Mouse (Mus musculus): ENCODE results near the gene Rhobtb1. TPM values are rescaled to one million over a fixed set of nuclear protein-coding genes. Genes with fewer than 3 reads are reported as not detected.

Rhobtb1 gene
- total RNA-seq, 2 experiments from 2014 or later = 8.8 to 11.4 TPM

DNA sequence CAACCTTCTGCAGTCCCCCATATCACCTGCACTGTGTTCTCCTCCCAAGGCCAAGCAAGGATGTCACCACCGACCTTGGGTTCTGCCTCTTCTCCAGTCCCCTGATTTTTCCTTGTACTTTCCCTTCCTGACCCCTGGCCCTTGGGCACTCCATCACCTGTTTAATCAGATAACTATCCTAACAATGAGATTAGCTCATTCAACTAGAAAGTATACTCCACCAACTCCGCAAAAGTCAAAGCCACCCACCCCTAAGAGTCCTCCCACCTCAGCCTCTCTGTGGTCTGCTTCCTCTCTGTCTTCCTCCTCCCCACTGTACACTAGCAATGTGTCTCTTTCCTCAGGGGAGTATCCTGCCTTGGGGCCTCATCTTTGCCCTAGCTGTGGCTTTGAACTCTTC is 107.9 kb downstream of the Rhobtb1 start:
- no peak for DNase-seq
- intact Hi-C loops (cut with DNase I; ENCODE audit: low total_unique reads) = no loop called here

DNA sequence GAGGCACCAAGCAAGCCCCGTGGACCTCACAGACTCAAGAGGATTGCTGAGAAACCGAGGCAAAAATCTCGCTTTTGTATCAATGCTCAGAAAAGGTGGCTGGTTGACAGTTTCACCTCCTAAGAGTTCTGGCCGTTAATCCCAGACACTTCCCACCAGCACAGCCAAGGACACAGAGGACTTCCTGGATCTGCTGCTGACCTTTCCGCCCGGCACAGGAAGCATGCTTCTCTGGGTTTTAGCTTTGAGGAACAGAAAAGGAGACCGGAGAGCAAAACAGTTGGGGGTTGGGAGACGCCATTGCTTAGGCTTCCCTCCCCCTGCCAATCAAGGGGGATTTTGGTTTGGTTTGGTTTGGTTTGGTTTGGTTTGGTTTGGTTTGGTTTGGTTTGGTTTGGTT is 108.7 kb downstream of the Rhobtb1 start:
- intact Hi-C loops (cut with DNase I; ENCODE audit: low total_unique reads) = no loop called here
- DNase-seq = no peak

GRCm38 (mm10) chr10:69262918-69263822 is 111.9 kb downstream of the Rhobtb1 start:
- no peak for DNase-seq

DNA sequence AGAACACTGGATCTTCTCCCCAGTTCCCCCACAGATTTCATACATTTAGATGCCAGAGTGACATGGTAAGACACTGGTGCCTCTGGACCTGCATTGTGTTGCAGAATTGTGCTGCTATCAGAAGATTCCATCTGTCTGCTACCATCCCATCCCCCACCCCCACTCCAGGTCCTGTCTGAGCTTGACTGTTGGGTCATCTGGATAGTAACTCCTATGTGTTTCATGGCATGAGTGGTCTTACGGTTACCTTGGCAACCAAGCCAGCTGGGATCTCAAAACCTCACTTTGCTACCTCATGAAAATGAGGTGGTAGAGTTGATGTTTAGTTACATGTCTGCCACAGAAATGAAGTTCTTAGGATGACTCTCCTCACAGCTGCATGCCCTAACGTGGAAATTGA is 112.7 kb downstream of the Rhobtb1 start:
- intact Hi-C loops (cut with DNase I; ENCODE audit: low total_unique reads) = no loop called here
- DNase-seq = no peak

More at GRCm38 (mm10) chr10:69262918-69263822, 111.9 kb downstream of the Rhobtb1 start:
- intact Hi-C loops (cut with DNase I; ENCODE audit: low total_unique reads) = no loop called here

DNA sequence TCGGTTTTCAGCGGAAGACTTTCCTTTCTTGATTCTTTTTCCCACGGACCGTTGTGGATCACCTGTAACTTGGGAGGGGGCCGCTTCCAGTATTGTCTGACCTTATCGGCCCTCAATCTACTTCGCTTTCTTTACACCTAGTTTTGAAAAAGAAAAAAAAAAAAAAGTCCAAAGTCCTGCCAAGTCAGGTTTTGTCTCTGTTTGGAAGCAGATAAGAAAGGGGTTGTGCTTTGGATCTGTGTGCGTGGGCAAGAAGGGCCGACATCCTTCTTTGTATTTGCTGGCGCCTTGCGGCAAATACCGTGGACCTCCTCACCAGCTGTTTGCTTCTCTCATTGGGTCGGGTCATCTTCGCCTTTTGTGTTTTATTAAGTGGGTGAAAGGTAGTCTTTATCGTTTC is 114.2 kb downstream of the Rhobtb1 start:
- no peak for DNase-seq
- intact Hi-C loops (cut with DNase I; ENCODE audit: low total_unique reads) = no loop called here

DNA sequence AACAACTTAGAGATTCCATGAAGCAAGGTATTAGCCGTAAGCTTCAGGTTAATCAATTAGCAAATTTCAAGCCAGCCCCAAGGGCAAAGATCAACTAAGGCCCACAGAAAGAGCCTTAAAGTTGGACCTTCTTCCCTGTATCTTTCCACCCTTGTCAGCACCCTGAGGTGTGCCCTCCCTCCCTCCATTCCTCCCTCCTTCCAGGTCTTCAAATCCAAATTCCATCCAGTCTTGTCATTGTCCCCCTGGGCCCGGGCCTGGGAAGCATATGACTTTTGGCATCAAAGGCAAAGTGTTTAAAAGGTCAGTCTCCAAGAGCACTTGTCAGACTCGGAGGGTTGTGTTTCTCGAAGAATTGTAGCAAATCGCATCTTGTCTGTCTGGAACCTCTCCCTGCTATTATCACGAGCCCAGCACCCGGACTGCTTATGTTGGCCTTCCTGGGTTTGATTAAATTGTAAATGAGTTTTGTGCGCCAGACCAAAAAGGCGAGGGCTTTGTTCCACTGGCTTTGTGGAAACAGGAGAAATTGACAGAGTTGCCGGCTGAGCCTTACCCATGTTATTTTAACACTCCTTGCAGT is 116.9 kb downstream of the Rhobtb1 start:
- intact Hi-C loops (cut with DNase I; ENCODE audit: low total_unique reads) = no loop called here

DNA sequence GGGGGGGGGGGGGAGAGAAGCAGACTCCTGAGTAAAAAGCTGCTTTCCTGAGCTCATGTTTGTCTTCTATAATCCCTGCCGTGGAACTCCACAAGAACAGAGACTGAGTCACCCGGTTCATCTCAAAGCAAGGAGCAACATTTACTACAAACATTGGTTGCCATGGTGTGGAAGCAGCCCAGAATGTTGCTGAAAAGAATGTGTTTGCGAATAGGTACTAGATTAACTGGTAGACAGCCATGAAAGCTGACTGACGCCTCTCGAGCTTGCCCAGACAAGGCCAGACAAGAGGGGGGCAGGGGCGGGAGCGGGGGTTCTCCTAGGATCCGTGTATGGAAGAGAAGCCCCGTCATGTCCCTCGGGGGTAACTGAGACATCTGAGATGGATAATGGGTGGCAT is 120.2 kb downstream of the Rhobtb1 start:
- no peak for DNase-seq
- intact Hi-C loops (cut with DNase I; ENCODE audit: low total_unique reads) = no loop called here

More for the DNA sequence above, 116.9 kb downstream of the Rhobtb1 start:
- no peak for DNase-seq

- DNase-seq = no peak
- intact Hi-C loops (cut with DNase I; ENCODE audit: low total_unique reads) = no loop called here
Observed at GRCm38 (mm10) chr10:69274275-69274674, 123.0 kb downstream of the Rhobtb1 start.

DNA sequence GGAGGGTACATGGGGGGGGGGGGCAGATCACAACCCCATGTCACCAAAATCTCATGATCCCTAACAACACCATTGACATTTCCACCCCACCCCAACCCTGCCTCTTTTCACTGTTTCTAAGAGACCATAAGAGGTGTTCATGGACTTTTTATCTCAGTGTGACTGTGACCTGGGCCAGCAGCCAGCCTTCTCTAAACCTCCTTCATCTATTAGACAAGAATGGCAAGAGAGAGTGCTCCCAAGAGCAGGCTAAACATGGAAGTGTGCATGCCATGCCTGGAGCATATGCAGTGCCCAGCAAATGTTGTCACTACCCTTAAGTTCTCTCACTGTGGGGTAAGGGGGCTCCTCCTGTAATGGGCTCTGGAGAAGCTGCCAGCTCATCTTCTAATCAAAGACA is 123.5 kb downstream of the Rhobtb1 start:
- no peak for DNase-seq
- intact Hi-C loops (cut with DNase I; ENCODE audit: low total_unique reads) = no loop called here

DNA sequence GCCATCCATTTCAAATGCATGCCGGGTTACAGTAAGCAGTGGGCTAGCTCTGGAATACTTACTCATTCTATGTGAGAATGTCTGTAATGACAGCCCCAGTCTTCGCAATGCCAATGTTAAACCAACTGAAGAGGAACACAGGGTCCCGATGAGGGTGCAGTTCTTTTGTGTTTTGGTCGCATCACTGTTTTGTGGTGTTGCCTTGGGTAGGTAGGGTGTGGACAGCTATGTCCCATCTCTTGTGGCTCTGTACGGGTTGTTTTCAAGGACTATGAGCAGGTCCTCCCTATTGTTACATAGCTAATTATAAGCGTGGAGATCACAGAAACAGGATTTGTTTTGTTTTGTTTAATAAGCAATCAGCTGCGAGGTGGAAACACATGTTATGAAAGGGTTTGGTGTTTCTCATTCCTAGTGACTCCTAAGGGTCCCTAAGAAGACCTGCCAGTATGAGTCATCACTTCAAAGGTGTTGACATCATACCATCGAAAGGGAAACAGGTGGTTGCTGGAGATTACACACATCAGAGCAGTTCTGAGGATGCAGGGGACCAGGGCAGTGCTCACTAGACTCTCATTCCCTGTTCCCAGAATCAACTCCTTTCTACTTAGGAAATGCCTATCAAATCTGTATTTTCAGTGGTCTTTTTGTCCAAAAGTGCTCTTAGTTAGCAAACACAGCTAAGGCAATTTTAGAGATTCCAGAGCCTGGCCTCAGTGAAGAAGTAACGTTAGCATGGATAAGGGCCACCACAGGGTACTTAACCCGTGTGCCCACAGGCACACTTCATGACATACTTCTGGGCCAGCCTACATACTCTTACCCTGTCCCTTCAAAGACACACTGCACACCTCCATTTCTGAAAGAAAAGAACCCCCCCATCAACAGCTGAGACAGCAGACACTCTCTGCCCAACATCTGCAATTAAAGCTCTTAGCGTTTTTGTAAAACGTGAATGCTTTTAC is 124.9 kb downstream of the Rhobtb1 start:
- intact Hi-C loops (cut with DNase I; ENCODE audit: low total_unique reads) = no loop called here
- no peak for DNase-seq

DNA sequence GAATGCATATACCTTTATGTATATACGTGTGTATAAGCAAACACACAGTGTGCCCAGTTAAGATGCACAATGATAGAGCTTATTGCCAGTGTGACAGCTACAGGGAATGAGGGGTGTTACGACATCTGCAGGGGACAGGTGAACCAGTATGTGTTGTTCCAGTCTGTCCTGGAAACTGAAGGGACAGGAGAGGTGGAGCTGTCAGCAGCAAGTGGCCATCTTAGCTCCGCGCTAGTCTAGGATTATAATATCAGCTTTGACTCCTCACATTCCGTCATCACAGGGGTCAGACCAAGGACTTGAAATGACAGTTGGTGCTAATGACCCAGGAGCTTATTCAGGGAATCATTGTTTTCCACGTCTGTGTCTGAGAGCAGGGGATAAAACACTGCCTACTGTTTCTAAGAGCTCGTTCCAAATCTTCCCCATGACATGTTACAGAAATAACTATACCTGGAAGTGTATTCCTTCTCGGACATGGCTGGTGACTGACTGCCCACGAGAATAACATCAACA is 125.7 kb downstream of the Rhobtb1 start:
- DNase-seq = no peak
- intact Hi-C loops (cut with DNase I; ENCODE audit: low total_unique reads) = no loop called here

DNA sequence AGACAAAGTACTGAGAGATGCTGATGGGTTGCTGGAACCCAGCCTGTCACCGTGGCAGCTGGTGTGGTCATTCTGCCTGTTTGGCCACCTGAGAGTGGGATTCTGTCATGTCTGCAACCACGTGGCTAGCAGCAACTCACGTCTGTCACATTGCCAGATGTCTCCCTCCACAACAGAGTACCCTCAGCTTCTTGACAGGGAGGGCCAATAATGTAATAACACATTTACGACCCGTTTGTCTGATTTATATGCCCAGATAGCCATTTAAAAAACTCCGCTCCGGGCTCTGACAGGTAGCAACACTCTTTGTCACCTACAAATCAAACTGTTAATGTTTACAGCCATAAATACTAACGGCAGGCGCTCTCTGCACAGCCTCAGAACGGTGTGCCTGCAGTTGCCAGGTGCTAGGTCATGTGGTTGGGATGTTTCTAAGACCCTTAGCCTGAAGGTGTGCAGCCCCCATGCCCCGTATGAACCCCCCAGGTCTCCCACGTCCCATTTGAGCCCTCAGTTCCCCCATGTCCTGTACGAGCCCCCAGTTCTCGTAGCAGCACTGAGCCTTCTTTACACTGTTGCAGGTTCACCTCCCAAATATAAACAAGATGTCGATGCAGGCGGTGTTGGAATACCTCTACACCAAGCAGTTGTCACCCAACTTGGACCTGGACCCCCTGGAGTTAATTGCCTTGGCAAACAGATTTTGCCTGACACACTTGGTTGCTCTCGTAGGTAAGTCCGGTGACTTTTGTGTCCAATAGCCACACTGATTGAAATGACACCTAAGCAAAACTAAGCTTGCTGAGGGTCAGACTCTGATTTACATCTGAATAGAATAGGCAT is 127.8 kb downstream of the Rhobtb1 start:
- intact Hi-C loops (cut with DNase I; ENCODE audit: low total_unique reads) = no loop called here
- DNase-seq = no peak

DNA sequence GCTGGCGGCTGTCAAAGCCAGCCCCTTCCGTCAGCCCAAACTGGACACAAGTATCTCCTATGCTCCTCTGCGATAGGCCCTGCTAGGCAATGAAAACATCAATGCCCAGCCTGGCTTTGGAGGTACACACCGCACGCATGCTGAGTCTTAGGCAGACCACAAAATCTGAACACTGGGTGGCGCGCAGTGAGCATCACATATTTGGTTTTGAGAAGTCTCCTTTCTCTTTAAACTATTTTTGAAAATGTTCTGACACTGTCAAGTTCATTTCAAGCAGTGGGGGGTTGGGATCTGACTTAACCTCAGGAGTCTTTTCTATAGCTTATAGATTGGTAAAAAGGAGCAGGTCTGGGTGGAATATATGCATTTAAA is 128.4 kb downstream of the Rhobtb1 start:
- intact Hi-C loops (cut with DNase I; ENCODE audit: low total_unique reads) = no loop called here
- no peak for DNase-seq

- intact Hi-C loops (cut with DNase I; ENCODE audit: low total_unique reads) = no loop called here
- no peak for DNase-seq
Observed at GRCm38 (mm10) chr10:69286939-69287338, 135.7 kb downstream of the Rhobtb1 start.

DNA sequence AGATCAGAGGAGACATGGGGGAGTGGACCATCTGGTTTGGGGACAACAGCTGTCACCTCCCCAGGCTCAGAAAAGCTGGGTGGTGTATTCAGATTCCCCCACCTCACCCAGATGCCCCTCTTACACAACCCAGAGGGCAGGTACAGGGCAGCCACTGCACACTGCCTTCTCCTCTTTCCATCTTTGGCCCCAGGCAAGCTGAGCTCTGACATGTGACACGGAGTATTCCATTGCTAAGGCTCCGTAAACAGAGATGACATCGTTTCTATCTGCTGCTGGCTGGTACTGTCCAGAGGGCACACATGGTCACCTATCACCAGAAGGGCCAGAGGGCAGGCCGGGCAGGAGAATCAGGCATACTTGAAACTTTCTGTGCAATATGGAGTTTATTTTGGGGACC is 136.9 kb downstream of the Rhobtb1 start:
- intact Hi-C loops (cut with DNase I; ENCODE audit: low total_unique reads) = no loop called here
- DNase-seq = peak; percentile 14

DNA sequence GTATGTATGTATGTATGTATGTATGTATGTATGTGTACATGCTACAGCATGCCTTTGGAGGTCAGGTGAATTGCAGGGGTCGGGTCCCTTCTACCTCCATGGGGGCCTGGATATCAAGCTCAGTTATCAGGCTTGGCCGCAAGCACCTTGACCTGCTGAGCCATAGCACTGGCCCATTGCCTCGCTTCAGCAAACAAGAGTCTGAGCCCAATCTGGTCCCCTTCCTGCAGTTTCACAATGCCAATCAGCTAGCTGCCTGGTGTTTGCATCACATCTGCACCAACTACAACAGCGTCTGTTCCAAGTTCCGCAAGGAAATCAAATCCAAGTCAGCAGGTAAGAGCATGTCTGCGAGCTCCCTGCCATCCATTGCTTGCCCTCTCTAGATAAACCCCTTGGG is 137.5 kb downstream of the Rhobtb1 start:
- intact Hi-C loops (cut with DNase I; ENCODE audit: low total_unique reads) = no loop called here

DNA sequence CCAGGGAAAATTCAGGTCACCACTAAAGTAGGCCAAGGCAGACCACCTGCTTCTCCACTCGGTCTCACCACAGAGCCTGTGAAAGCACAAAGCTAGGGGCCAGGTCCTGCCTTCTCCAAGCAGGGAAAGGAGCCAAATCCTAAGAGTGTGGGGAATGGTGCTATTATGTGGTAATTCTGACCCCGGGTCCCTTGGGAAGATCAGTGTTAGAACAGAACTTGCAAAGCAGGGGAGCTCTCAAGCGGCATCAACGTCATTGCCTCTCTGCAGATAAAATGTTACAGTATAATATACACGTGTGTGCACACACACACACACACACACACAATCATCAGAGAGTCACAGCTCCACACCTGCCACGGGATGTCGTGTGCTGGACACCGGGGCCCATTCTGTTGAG is 139.5 kb downstream of the Rhobtb1 start:
- intact Hi-C loops (cut with DNase I; ENCODE audit: low total_unique reads) = no loop called here
- no peak for DNase-seq

More for the DNA sequence above, 137.5 kb downstream of the Rhobtb1 start:
- no peak for DNase-seq

- intact Hi-C loops (cut with DNase I; ENCODE audit: low total_unique reads) = no loop called here
- DNase-seq = no peak
Observed at GRCm38 (mm10) chr10:69295919-69296318, 144.7 kb downstream of the Rhobtb1 start.

DNA sequence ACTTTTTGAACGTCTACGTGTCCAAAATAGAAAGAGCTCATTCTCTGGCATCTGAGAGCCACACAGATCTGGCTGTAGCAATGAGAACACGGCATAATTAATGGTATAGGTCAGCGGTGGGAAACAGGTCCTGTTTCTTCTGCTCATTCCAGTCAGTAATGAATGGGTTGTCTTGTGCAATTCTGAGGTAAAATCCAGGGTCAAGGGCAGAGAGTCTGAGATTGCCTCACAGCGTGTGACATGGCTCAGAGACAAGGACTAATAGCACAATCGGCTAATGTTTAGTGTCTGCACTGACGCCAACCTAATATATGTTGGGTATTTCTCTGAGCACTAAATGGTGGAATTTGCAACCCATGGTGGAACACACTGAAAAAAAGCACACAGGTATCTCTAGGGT is 148.8 kb downstream of the Rhobtb1 start:
- intact Hi-C loops (cut with DNase I; ENCODE audit: low total_unique reads) = no loop called here
- no peak for DNase-seq
